Mouse (Mus musculus): ENCODE measurements around the gene Tmem141. TPM values are rescaled to one million over a fixed set of nuclear protein-coding genes. Genes with fewer than 3 reads are reported as not detected.

Tmem141 gene
- polyA plus RNA-seq, 1 experiment from 2014 or later = 20.7 TPM

- DNase-seq (ENCODE audit: low spot score) = no peak
- no peaks in the 10 kb centered on the region for H3K9me3 ChIP-seq (replicated peaks)
- WGBS = 82% methylated on average over 3 of the region's 3 CpGs
Observed at GRCm38 (mm10) chr2:25633616-25634015, 11.8 kb upstream of the Tmem141 start.

GRCm38 (mm10) chr2:25628738-25629137, 6.9 kb upstream of the Tmem141 start:
- no peak overlapping the region for H3K4me3 ChIP-seq
- H3K27me3 ChIP-seq (ENCODE audit: low read depth, poor library complexity, severe bottlenecking) = no peaks in the 10 kb centered on the region
- DNase-seq (ENCODE audit: low spot score) = no peak
- no peaks in the 10 kb centered on the region for H3K9me3 ChIP-seq (replicated peaks)
- 35% methylated on average over 4 of the region's 4 CpGs for WGBS
- peaks cover 10% of the 10 kb centered on the region; the same call in 1 of the 2 replicates for H3K4me1 ChIP-seq
- no peak overlapping the region for H3K27ac ChIP-seq
- H3K36me3 ChIP-seq = no peaks in the 10 kb centered on the region

More at GRCm38 (mm10) chr2:25633616-25634015, 11.8 kb upstream of the Tmem141 start:
- Histone ChIP-seq H3K4me3 (no peak overlapping the region), H3K27me3 (ENCODE audit: low read depth, poor library complexity, severe bottlenecking) (no peaks in the 10 kb centered on the region), H3K36me3 (no peaks in the 10 kb centered on the region), H3K4me1 (peaks cover 3% of the 10 kb centered on the region; the same call in 1 of the 2 replicates), H3K27ac (no peak overlapping the region)

GRCm38 (mm10) chr2:25627811-25628210, 6.0 kb upstream of the Tmem141 start, which contains the start of gene Fcna:
TSS of gene Fcna (minus strand) at chr2:25628030.
- Histone ChIP-seq H3K27ac (peak within 1 kb of the TSS; percentile 61; the same call in 1 of the 2 replicates), H3K27me3 (ENCODE audit: low read depth, poor library complexity, severe bottlenecking) (no peaks in the 10 kb centered on the region), H3K4me3 (no peak within 1 kb of the TSS), H3K9me3 (replicated peaks) (no peaks in the 10 kb centered on the region), H3K36me3 (no peaks in the 10 kb centered on the region), H3K4me1 (peaks cover 10% of the 10 kb centered on the region; the same call in 1 of the 2 replicates)
- 79% methylated on average over 6 of the region's 6 CpGs for whole genome bisulfite sequencing
- DNase-seq (ENCODE audit: low spot score) = no peak

GRCm38 (mm10) chr2:25625986-25626385, 4.2 kb upstream of the Tmem141 start:
- no peak overlapping the region for H3K4me3 ChIP-seq
- WGBS = 64% methylated on average over 5 of the region's 5 CpGs
- H3K9me3 ChIP-seq (replicated peaks) = no peaks in the 10 kb centered on the region
- peaks cover 23% of the 10 kb centered on the region for H3K4me1 ChIP-seq
- H3K27ac ChIP-seq = no peak overlapping the region
- DNase-seq (ENCODE audit: low spot score) = no peak
- no peaks in the 10 kb centered on the region for H3K27me3 ChIP-seq (ENCODE audit: low read depth, poor library complexity, severe bottlenecking)
- H3K36me3 ChIP-seq = no peaks in the 10 kb centered on the region

GRCm38 (mm10) chr2:25620852-25621228, 965 bp downstream of the Tmem141 start:
- Histone ChIP-seq H3K27me3 (ENCODE audit: low read depth, poor library complexity, severe bottlenecking) (peaks cover 32% of the 10 kb centered on the region), H3K4me3 (peak overlapping the region; percentile 59; the same call in 1 of the 2 replicates), H3K27ac (no peak overlapping the region), H3K4me1 (peaks cover 21% of the 10 kb centered on the region), H3K9me3 (replicated peaks) (no peaks in the 10 kb centered on the region), H3K36me3 (no peaks in the 10 kb centered on the region)
- DNase-seq (ENCODE audit: low spot score) = no peak
- WGBS = 89% methylated on average over 4 of the region's 4 CpGs

GRCm38 (mm10) chr2:25620386-25620785, 1.4 kb downstream of the Tmem141 start:
- no peak for DNase-seq (ENCODE audit: low spot score)

GRCm38 (mm10) chr2:25617578-25617977, 4.2 kb downstream of the Tmem141 start, which contains the start of gene Ccdc183:
TSS of gene Ccdc183 (minus strand) at chr2:25617678.
- no peak within 1 kb of the TSS for H3K27ac ChIP-seq
- no peaks in the 10 kb centered on the region for H3K9me3 ChIP-seq (replicated peaks)
- 76% methylated on average over 3 of the region's 3 CpGs for WGBS
- DNase-seq (ENCODE audit: low spot score) = no peak
- H3K27me3 ChIP-seq (ENCODE audit: low read depth, poor library complexity, severe bottlenecking) = peaks cover 65% of the 10 kb centered on the region
- no peaks in the 10 kb centered on the region for H3K36me3 ChIP-seq
- no peak within 1 kb of the TSS for H3K4me3 ChIP-seq
- H3K4me1 ChIP-seq = peaks cover 21% of the 10 kb centered on the region

More at GRCm38 (mm10) chr2:25620386-25620785, 1.4 kb downstream of the Tmem141 start:
- Histone ChIP-seq H3K4me3 (no peak overlapping the region), H3K36me3 (no peaks in the 10 kb centered on the region), H3K4me1 (peaks cover 21% of the 10 kb centered on the region), H3K9me3 (replicated peaks) (no peaks in the 10 kb centered on the region), H3K27me3 (ENCODE audit: low read depth, poor library complexity, severe bottlenecking) (peaks cover 37% of the 10 kb centered on the region), H3K27ac (no peak overlapping the region)
- WGBS = 86% methylated on average over 6 of the region's 6 CpGs

- no peak overlapping the region for H3K27ac ChIP-seq
- peaks cover 75% of the 10 kb centered on the region for H3K27me3 ChIP-seq (ENCODE audit: low read depth, poor library complexity, severe bottlenecking)
- 18% methylated on average over 22 of the region's 22 CpGs for WGBS
- peak; percentile 33 for DNase-seq (ENCODE audit: low spot score)
- H3K36me3 ChIP-seq = no peaks in the 10 kb centered on the region
- H3K4me3 ChIP-seq = peak overlapping the region; percentile 28; the same call in 1 of the 2 replicates
- H3K4me1 ChIP-seq = peaks cover 13% of the 10 kb centered on the region
- no peaks in the 10 kb centered on the region for H3K9me3 ChIP-seq (replicated peaks)
Observed at GRCm38 (mm10) chr2:25616398-25616797, 5.4 kb downstream of the Tmem141 start.

GRCm38 (mm10) chr2:25608671-25609070, 13.1 kb downstream of the Tmem141 start:
- peaks cover 16% of the 10 kb centered on the region for H3K36me3 ChIP-seq
- peaks cover 19% of the 10 kb centered on the region for H3K4me1 ChIP-seq
- H3K27ac ChIP-seq = peak overlapping the region; percentile 98
- 64% methylated on average over 10 of the region's 10 CpGs for WGBS
- no peak for DNase-seq (ENCODE audit: low spot score)
- peak overlapping the region; percentile 98 for H3K4me3 ChIP-seq
- H3K9me3 ChIP-seq (replicated peaks) = no peaks in the 10 kb centered on the region
- peaks cover 41% of the 10 kb centered on the region; the same call in 1 of the 2 replicates for H3K27me3 ChIP-seq (ENCODE audit: low read depth, poor library complexity, severe bottlenecking)

- under 1% methylated on average over 80 of the region's 80 CpGs for WGBS
- H3K36me3 ChIP-seq = peaks cover 23% of the 10 kb centered on the region
- peak within 1 kb of the TSS; percentile 98 for H3K4me3 ChIP-seq
- peak within 1 kb of the TSS; percentile 98 for H3K27ac ChIP-seq
- peak; percentile 89 for DNase-seq (ENCODE audit: low spot score)
- H3K9me3 ChIP-seq (replicated peaks) = no peaks in the 10 kb centered on the region
- H3K27me3 ChIP-seq (ENCODE audit: low read depth, poor library complexity, severe bottlenecking) = peaks cover 34% of the 10 kb centered on the region; the same call in 1 of the 2 replicates
- peaks cover 19% of the 10 kb centered on the region for H3K4me1 ChIP-seq
Observed at GRCm38 (mm10) chr2:25607761-25608622, 13.8 kb downstream of the Tmem141 start, which contains the start of gene Rabl6. TSS of gene Rabl6 (minus strand) at chr2:25608521.

GRCm38 (mm10) chr2:25602526-25602925, 19.3 kb downstream of the Tmem141 start:
- Histone ChIP-seq H3K27ac (no peak overlapping the region), H3K9me3 (replicated peaks) (no peaks in the 10 kb centered on the region), H3K4me3 (no peak overlapping the region), H3K4me1 (peaks cover 12% of the 10 kb centered on the region), H3K27me3 (ENCODE audit: low read depth, poor library complexity, severe bottlenecking) (no peaks in the 10 kb centered on the region), H3K36me3 (peaks cover 77% of the 10 kb centered on the region)
- 93% methylated on average over 5 of the region's 5 CpGs for WGBS
- DNase-seq (ENCODE audit: low spot score) = no peak

GRCm38 (mm10) chr2:25600037-25600436, 21.8 kb downstream of the Tmem141 start:
- H3K9me3 ChIP-seq (replicated peaks) = no peaks in the 10 kb centered on the region
- H3K36me3 ChIP-seq = peaks cover 97% of the 10 kb centered on the region
- WGBS = 95% methylated on average over 2 of the region's 2 CpGs
- no peak for DNase-seq (ENCODE audit: low spot score)
- no peak overlapping the region for H3K27ac ChIP-seq
- no peaks in the 10 kb centered on the region for H3K27me3 ChIP-seq (ENCODE audit: low read depth, poor library complexity, severe bottlenecking)
- no peak overlapping the region for H3K4me3 ChIP-seq
- H3K4me1 ChIP-seq = no peaks in the 10 kb centered on the region

GRCm38 (mm10) chr2:25598749-25599148, 23.1 kb downstream of the Tmem141 start:
- DNase-seq (ENCODE audit: low spot score) = no peak
- Histone ChIP-seq H3K4me1 (no peaks in the 10 kb centered on the region), H3K27me3 (ENCODE audit: low read depth, poor library complexity, severe bottlenecking) (no peaks in the 10 kb centered on the region), H3K4me3 (no peak overlapping the region), H3K27ac (no peak overlapping the region), H3K36me3 (peaks cover 98% of the 10 kb centered on the region), H3K9me3 (replicated peaks) (no peaks in the 10 kb centered on the region)
- WGBS = 84% methylated on average over 1 of the region's 1 CpGs

Data from limb, embryonic 10.5 days (tissue).